Mouse (Mus musculus) heart, adult 2 months (tissue): Measurements from ENCODE around the gene Ppp1r12b. TPM values are rescaled to one million over a fixed set of nuclear protein-coding genes. Genes with fewer than 3 reads are reported as not detected.
A peak's percentile ranks its signal among the peaks of the same experiment; 100 is the strongest.

Source experiments
- DNase-seq, 2 experiments: peaks; one replicate each; pipeline ENCODE4 v3.0.0; 2021
- H3K27ac ChIP-seq: fragments of 200-600 bp; 2 replicates; pipeline ENCODE4 v1.8.1; 2022
- H3K27me3 ChIP-seq: fragments of 200-500 bp; 2 replicates; pipeline ENCODE4 v1.6.1; 2012; ENCODE audit warnings: mild to moderate bottlenecking, low read length, inconsistent platforms, mixed read lengths; ENCODE audit not compliant: control insufficient read depth, insufficient read depth
- H3K36me3 ChIP-seq: fragments of 200-500 bp; 2 replicates; pipeline ENCODE4 v1.6.1; 2012; ENCODE audit warnings: low read length, inconsistent platforms; ENCODE audit not compliant: control insufficient read depth, insufficient read depth
- H3K4me1 ChIP-seq: fragments of 200-500 bp; 2 replicates; pipeline ENCODE4 v1.6.1; 2011; ENCODE audit warnings: low read length; ENCODE audit not compliant: control insufficient read depth, insufficient read depth
- H3K4me3 ChIP-seq: fragments of 200-600 bp; 2 replicates; pipeline ENCODE4 v1.8.1; 2022
- H3K79me2 ChIP-seq: fragments of 200-500 bp; replicated peaks from 2 replicates; pipeline ENCODE4 v1.6.1; 2012; ENCODE audit warnings: mild to moderate bottlenecking, inconsistent platforms, low read length, moderate library complexity, mixed read lengths; ENCODE audit not compliant: control insufficient read depth, insufficient read depth
- H3K9ac ChIP-seq: fragments of 200-500 bp; 2 replicates; pipeline ENCODE4 v1.6.1; 2012; ENCODE audit warnings: low read depth, mild to moderate bottlenecking, control low read depth, inconsistent platforms, low read length, mixed read lengths
- CTCF ChIP-seq: fragments of 200-600 bp; IDR thresholded peaks from 2 replicates; pipeline ENCODE4 v1.8.1; 2022; ENCODE audit warnings: antibody characterized with exemption, mild to moderate bottlenecking, moderate library complexity
- EP300 ChIP-seq: fragments of 200-500 bp; IDR thresholded peaks from 2 replicates; pipeline ENCODE4 v1.6.1; 2011; ENCODE audit warnings: low read depth, low read length, control low read depth; ENCODE audit not compliant: insufficient read depth
- POLR2A ChIP-seq: fragments of 200-500 bp; IDR thresholded peaks from 2 replicates; pipeline ENCODE4 v1.6.1; 2011; ENCODE audit warnings: mild to moderate bottlenecking, low read depth, low read length, control low read depth; ENCODE audit not compliant: insufficient read depth
- WGBS: fragments of 180-500 bp; shearing (Covaris S2); methylation state at CpG from one replicate; pipeline ENCODE4 v1.1.7; 2018; 5-methylcytosine and 5-hydroxymethylcytosine counted together
- intact Hi-C: fragments of 180-260 bp; cut with DNase I; formaldehyde crosslinking; loops from one replicate; pipeline ENCODE4 v1.15.1; 2025
- long read RNA-seq: library from polyadenylated mRNA; stranded (forward); transcript quantifications from one replicate; pipeline ENCODE4 v2.0.0, GENCODE M21; 2021
- polyA plus RNA-seq: library from polyadenylated mRNA; depleted of rRNA; stranded (reverse); fragments of >200 nt; gene quantifications from 2 replicates; pipeline ENCODE4 v1.2.3, GENCODE M21; 2012; rRNA removed
- total RNA-seq, 2 experiments: library from RNA; stranded (reverse); gene quantifications; 2 replicates each; pipeline ENCODE4 v1.2.3; 2021

Ppp1r12b gene
- total RNA-seq (100 to 1,000 TPM; 150 to 161 TPM), polyA plus RNA-seq (55.4 and 84.2 TPM in 2 replicates)
- long read RNA-seq, partial matches to known transcripts: 1 of 41 reads
- long read RNA-seq, other reads (novel, unspliced or antisense): 40 of 41 reads

- H3K4me1 ChIP-seq: no peaks in the 10 kb centered on the region; the same call in 1 of the 2 replicates
- H3K27ac ChIP-seq: peak within 1 kb of the TSS; percentile 97
- peaks cover 2% of the 10 kb centered on the region; the same call in 1 of the 2 replicates for H3K36me3 ChIP-seq
- H3K27me3 ChIP-seq: no peaks in the 10 kb centered on the region
- intact Hi-C loops: loop anchor here (2.0 to 5.0 kb wide), 4 partner anchors 21 to 103 kb away; no protein-coding TSS in a partner anchor
- WGBS: under 1% methylated on average over 39 of the region's 39 CpGs
- peak; percentile 95 to 96 for DNase-seq
- peaks cover 5% of the 10 kb centered on the region for H3K79me2 ChIP-seq
- peak within 1 kb of the TSS; percentile 91 for H3K4me3 ChIP-seq
- peak; percentile 96 for TF ChIP-seq POLR2A
- peak; percentile 63 for TF ChIP-seq CTCF
- TF ChIP-seq EP300: peak; percentile 83; the same call in 1 of the 2 replicates
- H3K9ac ChIP-seq: peak within 1 kb of the TSS; percentile 93
Observed at GRCm38 (mm10) chr1:134955637-134956176, at the start of gene Ppp1r12b. Ppp1r12b (minus strand) TSS chr1:134955942.

GRCm38 (mm10) chr1:135003346-135003745, 47.6 kb upstream of the Ppp1r12b start:
- Histone ChIP-seq H3K27ac (no peak overlapping the region), H3K79me2 (no peaks in the 10 kb centered on the region), H3K4me3 (no peak overlapping the region), H3K4me1 (no peaks in the 10 kb centered on the region), H3K36me3 (no peaks in the 10 kb centered on the region), H3K27me3 (no peaks in the 10 kb centered on the region), H3K9ac (no peak overlapping the region)
- intact Hi-C loops: no loop called here
- WGBS: 76% methylated on average over 4 of the region's 4 CpGs
- TF ChIP-seq POLR2A: no peak
- no peak for TF ChIP-seq EP300
- no peak for TF ChIP-seq CTCF
- DNase-seq: no peak

- intact Hi-C loops: no loop called here
- WGBS: 80% methylated on average over 9 of the region's 9 CpGs
- no peak overlapping the region for H3K9ac ChIP-seq
- no peak for DNase-seq
- no peaks in the 10 kb centered on the region for H3K27me3 ChIP-seq
- no peak overlapping the region for H3K4me3 ChIP-seq
- TF ChIP-seq CTCF (no peak), EP300 (no peak), POLR2A (no peak)
- H3K27ac ChIP-seq: no peak overlapping the region
- H3K79me2 ChIP-seq: no peaks in the 10 kb centered on the region
- no peaks in the 10 kb centered on the region for H3K36me3 ChIP-seq
- H3K4me1 ChIP-seq: no peaks in the 10 kb centered on the region
Observed at GRCm38 (mm10) chr1:135000527-135000926, 44.8 kb upstream of the Ppp1r12b start.

- DNase-seq: no peak
- Histone ChIP-seq H3K27ac (no peak overlapping the region), H3K4me1 (no peaks in the 10 kb centered on the region), H3K9ac (no peak overlapping the region), H3K4me3 (no peak overlapping the region), H3K36me3 (no peaks in the 10 kb centered on the region), H3K79me2 (no peaks in the 10 kb centered on the region), H3K27me3 (no peaks in the 10 kb centered on the region)
- WGBS: 68% methylated on average over 8 of the region's 8 CpGs
- TF ChIP-seq CTCF (no peak), EP300 (no peak), POLR2A (no peak)
- intact Hi-C loops: no loop called here
Observed at GRCm38 (mm10) chr1:134998231-134998630, 42.5 kb upstream of the Ppp1r12b start.

- Histone ChIP-seq H3K79me2 (no peaks in the 10 kb centered on the region), H3K4me1 (no peaks in the 10 kb centered on the region), H3K4me3 (no peak overlapping the region), H3K27me3 (no peaks in the 10 kb centered on the region), H3K27ac (no peak overlapping the region), H3K9ac (no peak overlapping the region), H3K36me3 (no peaks in the 10 kb centered on the region)
- intact Hi-C loops: no loop called here
- DNase-seq: no peak
- TF ChIP-seq POLR2A (no peak), CTCF (no peak), EP300 (no peak)
- 79% methylated on average over 5 of the region's 5 CpGs for WGBS
Observed at GRCm38 (mm10) chr1:134997568-134997967, 41.8 kb upstream of the Ppp1r12b start.

GRCm38 (mm10) chr1:134996471-134996870, 40.7 kb upstream of the Ppp1r12b start:
- H3K9ac ChIP-seq: no peak overlapping the region
- no peak overlapping the region for H3K4me3 ChIP-seq
- H3K27ac ChIP-seq: no peak overlapping the region
- no peaks in the 10 kb centered on the region for H3K27me3 ChIP-seq
- TF ChIP-seq CTCF (no peak), EP300 (no peak), POLR2A (no peak)
- no peaks in the 10 kb centered on the region for H3K4me1 ChIP-seq
- no peak for DNase-seq
- intact Hi-C loops: no loop called here
- WGBS: 94% methylated on average over 7 of the region's 7 CpGs
- no peaks in the 10 kb centered on the region for H3K36me3 ChIP-seq
- no peaks in the 10 kb centered on the region for H3K79me2 ChIP-seq
